In genomic region chr17:25813471-25813870, GRCm38 (mm10) we compare ENCODE assay signal across 9 mouse cellular contexts. TPM values are rescaled to one million over a fixed set of nuclear protein-coding genes. Genes with fewer than 3 reads are reported as not detected.
DNase-seq lines count a peak whose midpoint lies in the region; ATAC-seq and TF ChIP-seq lines count a peak whose summit lies in the region.
"Had no signal": no experiment of that assay in that cellular context is flagged by ENCODE, and none has a peak within 500 bp of the region (broad histone marks: within the 10 kb centered on the region; RNA-seq: fewer than 3 reads in every experiment).

No protein-coding gene starts in this region.

- H3K9me3 ChIP-seq in G1E (replicated peaks) = 0 out of 2 replicates have a peak, but pooled peaks cover 5% of the 10 kb centered on the region
- H3K9me3 ChIP-seq in forebrain, embryonic 10.5 days = no peaks in the 10 kb centered on the region
- no peaks in the 10 kb centered on the region for H3K9me3 ChIP-seq in hindbrain, embryonic 11.5 days (ENCODE audit: control insufficient read depth, low read length)

- DNase-seq in G1E (ENCODE audit: low spot score) = peak; percentile 54
- peak; percentile 85 for DNase-seq in forebrain, embryonic 10.5 days (ENCODE audit: extremely low spot score, low spot score)
- DNase-seq in hindbrain, embryonic 11.5 days (ENCODE audit: low spot score) = peak; percentile 87
- DNase-seq in layer of hippocampus, postnatal 10 days (ENCODE audit: low spot score in 2 of 2) = peak; percentile 81 to 85
- DNase-seq in lung, postnatal 36 days = peak; percentile 86
- peak; percentile 93 for DNase-seq in right cerebral cortex, adult 18-20 months
- peak; percentile 81 for DNase-seq in yolk sac, embryonic 10.5 days (ENCODE audit: low spot score)

- no peak overlapping the region for H3K4me3 ChIP-seq in G1E (ENCODE audit: low read depth, low read length)
- H3K4me3 ChIP-seq in bone marrow, adult 2 months (replicated peaks; ENCODE audit: control insufficient read depth, low read depth, low read length) = no peak overlapping the region
- H3K4me3 ChIP-seq in forebrain, embryonic 10.5 days = peak overlapping the region; percentile 27
- H3K4me3 ChIP-seq in hindbrain, embryonic 11.5 days (ENCODE audit: low read depth, low read length) = no peak overlapping the region

- TF ChIP-seq POLR2A in bone marrow, adult 2 months (IDR thresholded peaks at IDR 0.05; ENCODE audit: borderline replicate concordance, control insufficient read depth, low read depth, low read length) = no peak

- H3K4me2 ChIP-seq in hindbrain, embryonic 11.5 days (replicated peaks; ENCODE audit: low read depth, low read length) = 0 out of 2 replicates have a peak overlapping the region, but pooled peaks have one; percentile 9

- H3K27me3 ChIP-seq in G1E (ENCODE audit: insufficient read depth, low read length) = peaks cover 64% of the 10 kb centered on the region
- peaks cover 85% of the 10 kb centered on the region for H3K27me3 ChIP-seq in forebrain, embryonic 10.5 days (ENCODE audit: poor library complexity, severe bottlenecking)
- peaks cover 13% of the 10 kb centered on the region for H3K27me3 ChIP-seq in hindbrain, embryonic 11.5 days (ENCODE audit: control insufficient read depth, insufficient read depth, low read length)

- no peak for TF ChIP-seq CTCF in G1E (IDR thresholded peaks at IDR 0.05; ENCODE audit: low read depth, low read length)
- peak; percentile 46; the same call in 1 of the 2 replicates for TF ChIP-seq CTCF in bone marrow, adult 2 months (IDR thresholded peaks at IDR 0.05; ENCODE audit: control insufficient read depth, insufficient read depth, low read length)

- H3K9ac ChIP-seq in hindbrain, embryonic 11.5 days (ENCODE audit: low read depth, low read length) = no peak overlapping the region

- ATAC-seq in G1E (ENCODE audit: extremely low read depth, insufficient number of reproducible peaks, low FRiP score, poor library complexity, severe bottlenecking) = no peak
- ATAC-seq in hindbrain, embryonic 11.5 days (ENCODE audit: low FRiP score) = no peak

- H3K27ac ChIP-seq in bone marrow, adult 2 months (ENCODE audit: control insufficient read depth, insufficient read depth, low read depth, low read length, poor library complexity) = no peak overlapping the region
- H3K27ac ChIP-seq in forebrain, embryonic 10.5 days = no peak overlapping the region
- H3K27ac ChIP-seq in hindbrain, embryonic 11.5 days (ENCODE audit: low read depth, low read length) = no peak overlapping the region

- peaks cover 5% of the 10 kb centered on the region; the same call in 1 of the 2 replicates for H3K4me1 ChIP-seq in G1E (ENCODE audit: insufficient read depth, low read depth, low read length)
- H3K4me1 ChIP-seq in bone marrow, adult 2 months (ENCODE audit: control insufficient read depth, insufficient read depth, low read length) = no peaks in the 10 kb centered on the region
- H3K4me1 ChIP-seq in forebrain, embryonic 10.5 days = peaks cover 39% of the 10 kb centered on the region
- peaks cover 10% of the 10 kb centered on the region; the same call in 1 of the 2 replicates for H3K4me1 ChIP-seq in hindbrain, embryonic 11.5 days (replicated peaks; ENCODE audit: control insufficient read depth, insufficient read depth, low read length)

- no peaks in the 10 kb centered on the region for H3K36me3 ChIP-seq in G1E (replicated peaks)
- H3K36me3 ChIP-seq in forebrain, embryonic 10.5 days (replicated peaks) = peaks cover 6% of the 10 kb centered on the region; the same call in 1 of the 2 replicates
- H3K36me3 ChIP-seq in hindbrain, embryonic 11.5 days (ENCODE audit: control insufficient read depth, insufficient read depth, low read length) = no peaks in the 10 kb centered on the region

- WGBS in bone marrow, adult 2 months = 2% methylated on average over 20 of the region's 20 CpGs
- WGBS in forebrain, embryonic 10.5 days = 3% methylated on average over 20 of the region's 20 CpGs
- whole genome bisulfite sequencing in hindbrain, embryonic 11.5 days = 3% methylated on average over 20 of the region's 20 CpGs

RNA-seq across cellular contexts. Expression of gene Fbxl16, which starts 4.6 kb away (rescaled TPM):
- total RNA-seq in G1E (2014; fragmentation: Nextera tagmentation) (not detected in 2 replicates), G1E (2017) (0.05 TPM in 1 of 2 replicates, not detected in the other)
- polyA plus RNA-seq in G1E (2012) = 0.01 and 0.03 TPM in 2 replicates
- polyA plus RNA-seq in bone marrow, adult 2 months (2011; ENCODE audit: insufficient read depth, insufficient read length, low replicate concordance, missing spikeins) = not detected in 2 replicates
- 7.2 and 7.3 TPM in 2 replicates for polyA plus RNA-seq in forebrain, embryonic 10.5 days (2016; fragmentation: Nextera tagmentation; extraction: Ambion mirVana)
- polyA plus RNA-seq in hindbrain, embryonic 11.5 days (2014; fragmentation: Nextera tagmentation; extraction: Ambion mirVana) = 12.2 and 15.0 TPM in 2 replicates
- 100 to 1,000 TPM; 272 to 292 TPM for total RNA-seq in layer of hippocampus, postnatal 10 days (2021)

RNA-seq across cellular contexts. Expression of gene Wdr24, which starts 10.0 kb away (rescaled TPM):
- total RNA-seq in G1E (2014; fragmentation: Nextera tagmentation) = 13.8 and 13.9 TPM in 2 replicates
- total RNA-seq in G1E (2017) = 23.5 and 25.8 TPM in 2 replicates
- 4.8 and 8.6 TPM in 2 replicates for polyA plus RNA-seq in G1E (2012)
- 6.8 and 17.0 TPM in 2 replicates for polyA plus RNA-seq in bone marrow, adult 2 months (2011; ENCODE audit: insufficient read depth, insufficient read length, low replicate concordance, missing spikeins)
- polyA plus RNA-seq in forebrain, embryonic 10.5 days (2016; fragmentation: Nextera tagmentation; extraction: Ambion mirVana) = 29.6 and 34.0 TPM in 2 replicates
- polyA plus RNA-seq in hindbrain, embryonic 11.5 days (2014; fragmentation: Nextera tagmentation; extraction: Ambion mirVana) = 22.0 and 23.5 TPM in 2 replicates
- total RNA-seq in layer of hippocampus, postnatal 10 days (2021) = 10 to 100 TPM; 21.0 to 24.1 TPM

RNA-seq across cellular contexts. Expression of gene Jmjd8, which starts 15.2 kb away (rescaled TPM):
- 0.90 and 1.9 TPM in 2 replicates for total RNA-seq in G1E (2014; fragmentation: Nextera tagmentation)
- total RNA-seq in G1E (2017) = 1.9 and 2.0 TPM in 2 replicates
- polyA plus RNA-seq in G1E (2012) = 0.08 and 0.11 TPM in 2 replicates
- polyA plus RNA-seq in bone marrow, adult 2 months (2011; ENCODE audit: insufficient read depth, insufficient read length, low replicate concordance, missing spikeins) = 8.8 and 13.4 TPM in 2 replicates
- polyA plus RNA-seq in forebrain, embryonic 10.5 days (2016; fragmentation: Nextera tagmentation; extraction: Ambion mirVana) = 53.9 and 58.7 TPM in 2 replicates
- 46.3 and 54.0 TPM in 2 replicates for polyA plus RNA-seq in hindbrain, embryonic 11.5 days (2014; fragmentation: Nextera tagmentation; extraction: Ambion mirVana)
- 10 to 100 TPM; 55.4 to 56.9 TPM for total RNA-seq in layer of hippocampus, postnatal 10 days (2021)

RNA-seq across cellular contexts. Expression of gene Metrn, which starts 16.5 kb away (rescaled TPM):
- total RNA-seq in G1E (2014; fragmentation: Nextera tagmentation) = 15.3 and 19.7 TPM in 2 replicates
- total RNA-seq in G1E (2017) = 22.3 and 36.9 TPM in 2 replicates
- polyA plus RNA-seq in G1E (2012) = 129 and 172 TPM in 2 replicates
- 38.6 and 74.8 TPM in 2 replicates for polyA plus RNA-seq in bone marrow, adult 2 months (2011; ENCODE audit: insufficient read depth, insufficient read length, low replicate concordance, missing spikeins)
- polyA plus RNA-seq in forebrain, embryonic 10.5 days (2016; fragmentation: Nextera tagmentation; extraction: Ambion mirVana) = 197 and 204 TPM in 2 replicates
- polyA plus RNA-seq in hindbrain, embryonic 11.5 days (2014; fragmentation: Nextera tagmentation; extraction: Ambion mirVana) = 16.9 and 24.1 TPM in 2 replicates
- total RNA-seq in layer of hippocampus, postnatal 10 days (2021) = 10 to 100 TPM; 51.2 to 65.8 TPM

RNA-seq across cellular contexts. Expression of gene AC134908.4, which starts 18.0 kb away (rescaled TPM):
- total RNA-seq in G1E (2014; fragmentation: Nextera tagmentation) (not detected in 2 replicates), G1E (2017) (not detected in 2 replicates)
- polyA plus RNA-seq in G1E (2012) = not detected in 2 replicates
- 4.6 TPM in 1 of 2 replicates, not detected in the other for polyA plus RNA-seq in bone marrow, adult 2 months (2011; ENCODE audit: insufficient read depth, insufficient read length, low replicate concordance, missing spikeins)
- polyA plus RNA-seq in forebrain, embryonic 10.5 days (2016; fragmentation: Nextera tagmentation; extraction: Ambion mirVana) = 2.4 and 4.0 TPM in 2 replicates
- 0.56 TPM in 1 of 2 replicates, not detected in the other for polyA plus RNA-seq in hindbrain, embryonic 11.5 days (2014; fragmentation: Nextera tagmentation; extraction: Ambion mirVana)
- total RNA-seq in layer of hippocampus, postnatal 10 days (2021) = not detected
- polyA plus RNA-seq: heart, embryonic 14.5 days had no signal
